Mouse (Mus musculus) gastrocnemius, postnatal 4 days (tissue): ENCODE results near the gene Rxfp4. TPM values are rescaled to one million over a fixed set of nuclear protein-coding genes. Genes with fewer than 3 reads are reported as not detected.
A peak's percentile ranks its signal among the peaks of the same experiment; 100 is the strongest.

Experiments
- DNase-seq, 2 experiments: peaks; one replicate each; pipeline ENCODE4 v3.0.0; 2021 to 2022; ENCODE audit warnings: low spot score in 2 of 2, mixed read lengths in 2 of 2
- long read RNA-seq, 2 experiments: library from polyadenylated mRNA; stranded (forward); transcript quantifications; one replicate each; pipeline ENCODE4 v2.0.0; 2021
- total RNA-seq, 2 experiments: library from RNA; stranded (reverse); gene quantifications; 2 replicates each; pipeline ENCODE4 v1.2.3; 2021

Rxfp4 gene
- total RNA-seq, result not detected
- long read RNA-seq, experiment 1, result 0 reads
- long read RNA-seq, experiment 2, result 0 reads

DNA sequence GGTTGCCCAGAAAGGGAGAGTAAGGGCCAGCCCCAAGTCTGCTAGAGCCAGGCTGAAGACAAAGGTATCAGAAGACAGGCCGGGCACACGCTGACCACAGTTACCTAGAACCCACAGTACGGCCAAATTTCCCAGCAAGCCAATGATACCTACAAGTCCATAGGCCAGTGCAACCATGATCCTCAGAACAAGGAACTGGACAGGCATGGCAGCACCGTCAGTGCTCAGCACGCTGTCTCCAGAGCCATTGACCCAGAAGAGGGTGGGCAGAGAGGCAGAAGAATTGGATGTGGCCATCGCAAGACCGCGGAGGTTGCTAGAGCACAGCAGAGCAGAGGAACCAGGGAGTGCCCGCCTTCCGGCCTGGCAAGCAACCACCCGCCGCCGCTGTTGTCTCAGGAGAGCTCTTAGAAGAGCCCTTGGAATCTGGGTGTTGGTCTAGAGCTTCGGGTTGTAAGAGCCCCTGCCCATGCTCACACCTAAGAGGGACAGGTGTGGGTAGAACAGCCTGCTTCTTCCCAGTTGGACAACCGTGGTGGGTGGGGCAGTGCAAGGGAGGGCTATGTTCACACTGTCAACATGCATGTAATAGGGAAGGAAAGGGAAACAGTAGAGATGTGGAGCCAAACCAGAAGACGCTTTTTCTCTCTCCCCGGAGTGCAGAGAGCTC is at the start of gene Rxfp4:
Gene Rxfp4 (minus strand): TSS at position 297 of the 670 bp plus-strand sequence.
- DNase-seq, result no peak

DNA sequence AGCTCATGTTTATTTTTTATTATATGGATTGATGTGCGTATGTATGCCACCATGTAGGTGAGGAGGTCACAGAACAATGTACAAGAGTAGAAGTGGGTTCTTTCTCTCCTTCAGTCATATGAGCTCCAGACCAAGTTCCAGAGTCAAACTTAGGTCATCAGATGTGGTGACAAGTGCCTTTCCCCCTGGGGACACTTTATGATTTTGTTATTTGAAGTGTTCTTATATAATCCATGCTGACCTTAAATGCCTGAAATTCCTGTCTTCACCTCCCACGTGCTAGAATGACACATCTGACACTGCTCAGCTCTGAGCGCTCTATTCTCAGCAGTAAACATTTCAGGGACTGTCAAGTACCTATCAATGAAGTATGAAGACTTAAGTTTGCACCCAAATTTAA is 48.3 kb upstream of the Rxfp4 start:
- DNase-seq, result no peak

DNA sequence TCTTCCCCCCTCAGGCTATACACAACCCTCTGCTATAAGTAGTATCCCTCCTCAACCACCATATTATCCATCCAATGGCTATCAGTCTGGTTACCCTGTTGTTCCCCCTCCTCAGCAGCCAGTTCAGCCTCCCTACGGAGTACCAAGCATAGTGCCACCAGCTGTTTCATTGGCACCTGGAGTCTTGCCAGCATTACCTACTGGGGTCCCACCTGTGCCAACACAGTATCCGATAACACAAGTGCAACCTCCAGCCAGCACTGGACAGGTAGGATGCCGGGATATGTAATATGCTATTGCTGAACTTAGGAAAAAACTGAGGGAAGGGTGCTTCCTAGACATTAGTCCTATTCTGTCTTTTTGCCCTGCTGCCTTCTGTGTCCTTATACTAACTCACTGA is 47.3 kb upstream of the Rxfp4 start:
- no peak for DNase-seq

DNA sequence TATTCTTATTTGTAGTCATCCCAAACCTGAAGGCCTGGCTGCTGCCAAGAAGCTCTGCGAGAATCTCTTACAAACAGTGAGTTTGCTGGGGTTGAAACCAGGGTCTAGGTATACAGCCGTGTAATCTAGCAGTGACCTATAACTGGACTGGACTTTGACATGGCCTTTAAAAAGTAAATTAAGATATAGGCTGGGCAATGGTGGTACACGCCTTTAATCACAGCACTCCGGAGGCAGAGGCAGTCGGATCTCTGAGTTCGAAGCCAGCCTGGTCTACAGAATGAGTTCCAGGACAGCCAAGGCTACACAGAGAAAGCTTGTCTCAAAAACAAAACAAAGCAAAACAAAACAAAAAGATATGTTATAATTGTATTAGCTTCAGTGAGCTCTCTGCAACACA is 45.9 kb upstream of the Rxfp4 start:
- no peak for DNase-seq

DNA sequence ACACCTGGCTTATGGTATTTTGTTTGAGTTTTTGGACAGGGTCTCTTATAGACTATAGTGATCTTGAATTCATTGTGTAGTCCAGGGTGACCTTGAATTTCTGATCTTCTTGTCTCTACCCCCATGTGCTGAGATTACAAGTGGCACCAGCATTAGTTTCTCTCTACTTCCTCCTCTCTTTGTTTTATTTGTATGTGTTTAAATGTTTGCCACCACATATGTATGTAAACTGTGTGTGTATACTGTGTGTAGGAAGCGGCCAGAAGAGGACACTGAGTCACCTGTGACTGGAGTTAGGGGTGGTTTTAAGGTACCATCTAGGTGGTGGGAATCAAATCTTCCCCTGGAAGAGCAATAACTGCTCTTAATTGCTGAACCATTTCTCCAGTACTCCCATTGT is 45.1 kb upstream of the Rxfp4 start:
- DNase-seq, result no peak

DNA sequence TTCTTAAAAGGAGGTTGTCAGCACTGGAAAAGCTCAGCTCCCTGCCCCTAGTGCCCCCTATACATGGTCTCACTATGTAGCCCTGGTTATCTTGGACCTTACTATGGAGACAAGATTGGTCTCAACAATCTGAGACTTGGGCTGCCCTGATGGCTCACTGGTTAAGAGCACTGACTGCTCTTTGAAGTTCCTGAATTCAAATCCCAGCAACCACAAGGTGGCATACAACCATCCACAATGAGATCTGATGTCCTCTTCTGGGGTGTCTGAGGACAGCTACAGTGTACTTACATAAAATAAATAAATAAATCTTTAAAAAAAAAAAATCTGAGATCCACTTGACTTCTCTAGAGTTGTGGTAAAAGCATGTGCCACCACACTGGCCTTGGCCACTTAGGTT is 42.6 kb upstream of the Rxfp4 start:
- DNase-seq, result no peak

DNA sequence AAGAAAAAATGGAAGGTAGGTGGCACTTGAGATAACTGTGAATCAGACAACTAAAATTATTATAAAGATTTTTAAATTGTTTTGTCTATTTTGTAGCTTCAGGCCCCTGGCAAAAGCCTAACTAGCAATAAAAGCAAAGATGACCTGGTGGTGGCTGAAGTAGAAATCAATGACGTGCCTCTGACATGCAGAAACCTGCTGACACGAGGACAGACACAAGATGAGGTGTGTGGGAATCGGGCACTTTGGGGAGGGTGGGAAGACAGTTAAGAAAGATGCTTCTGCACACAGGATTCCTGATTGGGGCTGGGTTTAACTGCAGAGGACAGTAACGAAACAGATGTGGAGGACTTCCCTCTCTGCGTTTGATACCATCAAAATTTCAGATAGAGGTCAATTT is 36.1 kb upstream of the Rxfp4 start:
- DNase-seq, result no peak

DNA sequence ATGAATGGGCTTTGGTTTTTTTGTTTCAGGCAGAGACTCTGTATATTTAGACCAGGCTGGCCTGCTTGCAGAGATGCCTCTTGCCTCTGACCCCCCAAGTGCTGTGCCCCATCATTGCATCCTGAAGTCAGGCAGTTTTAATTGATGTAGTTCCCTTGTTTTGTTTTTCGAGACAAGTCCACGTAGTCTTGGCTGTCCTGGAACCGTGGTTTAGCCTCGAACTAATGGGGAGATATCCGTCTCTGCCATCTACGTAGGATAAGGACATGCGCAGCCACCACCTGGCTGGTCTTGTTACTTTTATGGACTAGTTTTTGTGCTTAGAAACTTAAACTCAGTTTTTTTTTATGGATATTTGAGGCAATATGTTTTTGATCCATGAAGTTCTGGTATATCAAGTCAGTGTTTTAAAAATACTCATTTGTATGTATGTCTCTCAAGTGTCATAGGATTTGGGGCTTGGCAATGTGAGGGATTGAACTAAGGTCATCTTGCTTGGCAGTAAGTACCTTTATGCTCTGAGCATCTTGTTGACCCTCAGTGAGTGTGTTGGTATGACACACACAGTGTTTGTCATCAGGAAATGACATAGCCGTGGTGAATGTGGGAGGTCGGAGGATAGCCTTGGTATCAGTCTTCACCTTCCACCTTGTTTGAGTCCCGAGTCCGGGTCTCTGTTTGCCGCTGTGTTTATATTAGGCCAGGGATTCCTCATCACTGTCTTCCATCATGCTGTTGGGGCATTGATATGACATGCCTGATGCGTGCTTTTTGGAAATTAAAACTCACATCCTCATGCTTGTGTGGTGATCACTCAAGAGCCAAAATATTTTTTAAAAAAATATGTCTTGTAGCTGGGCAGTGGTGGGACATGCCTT is 34.0 kb upstream of the Rxfp4 start:
- DNase-seq, result no peak

DNA sequence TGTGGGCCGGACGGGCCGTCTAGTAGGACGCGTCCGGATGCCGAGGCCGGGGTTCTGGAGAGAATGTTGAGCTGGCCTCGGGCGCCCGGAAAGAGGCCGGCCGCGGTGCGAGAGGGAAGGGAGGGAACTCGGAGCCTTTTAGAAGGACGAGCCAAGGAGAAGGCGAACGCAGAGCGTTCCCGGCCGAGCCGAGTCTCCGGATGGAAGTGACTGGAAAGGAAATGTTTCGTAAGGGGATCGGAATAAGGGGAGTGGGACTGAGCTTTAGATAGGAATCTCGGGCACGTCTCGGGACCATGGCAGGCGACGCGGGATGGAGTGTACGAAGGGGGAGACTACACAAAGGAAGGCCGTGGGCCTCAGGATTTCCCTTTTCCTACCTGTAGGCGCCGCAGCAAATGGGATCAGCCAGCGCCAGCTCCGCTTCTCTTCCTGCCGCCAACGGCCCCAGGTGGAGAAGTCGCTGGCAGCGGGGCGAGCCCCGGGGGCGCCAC is 33.1 kb upstream of the Rxfp4 start:
- peak; percentile 26 to 39 for DNase-seq

DNA sequence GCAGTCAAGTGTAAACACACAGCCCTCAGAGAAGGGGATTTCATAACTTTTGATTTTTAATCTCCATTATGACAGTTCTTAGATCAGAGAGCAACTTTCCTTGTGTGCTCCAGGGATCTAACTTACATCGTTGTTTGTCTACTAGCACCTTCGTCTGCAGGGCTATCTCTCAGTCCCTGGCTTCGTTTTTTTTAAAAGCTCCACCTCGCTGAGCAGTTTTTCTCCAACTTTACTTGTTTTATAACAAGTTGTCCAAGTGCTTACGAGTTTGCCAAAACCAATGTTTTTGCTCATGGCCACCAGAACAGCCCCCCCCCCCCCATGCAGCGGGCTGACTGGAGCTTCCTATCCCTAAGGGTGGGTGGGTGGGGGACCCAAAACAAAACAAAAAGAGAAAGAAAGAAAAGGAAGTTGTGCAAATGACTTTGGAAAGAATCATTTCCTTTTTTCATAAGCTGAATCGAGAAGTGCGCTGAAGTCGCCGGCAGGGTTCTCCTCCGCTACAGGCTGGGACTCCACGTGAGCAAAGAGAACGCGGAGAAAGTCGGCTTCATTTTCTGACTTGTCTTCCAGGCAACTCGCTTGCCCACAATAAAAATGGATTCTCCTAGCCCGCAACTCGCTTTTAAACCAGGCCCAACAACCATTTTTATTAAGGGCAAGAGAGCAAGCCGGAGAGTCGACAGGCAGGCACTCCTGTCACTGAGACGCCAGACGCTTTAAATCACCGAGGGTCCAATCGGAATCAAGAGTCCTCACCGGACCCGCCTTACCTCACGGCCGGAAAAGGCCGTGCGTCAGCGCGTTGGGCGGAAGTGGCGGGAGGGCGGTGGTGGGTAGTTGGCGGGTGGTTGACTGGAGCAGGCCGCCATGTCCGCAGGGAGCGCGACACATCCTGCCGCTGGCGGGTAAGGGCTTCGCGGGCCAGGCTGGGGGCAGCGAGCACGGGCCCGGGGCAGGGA is 32.3 kb upstream of the Rxfp4 start, which contains the start of gene Khdc4:
Gene Khdc4 (plus strand): TSS at position 824 of the 962 bp plus-strand sequence.
- peak; percentile 92 to 97 for DNase-seq

DNA sequence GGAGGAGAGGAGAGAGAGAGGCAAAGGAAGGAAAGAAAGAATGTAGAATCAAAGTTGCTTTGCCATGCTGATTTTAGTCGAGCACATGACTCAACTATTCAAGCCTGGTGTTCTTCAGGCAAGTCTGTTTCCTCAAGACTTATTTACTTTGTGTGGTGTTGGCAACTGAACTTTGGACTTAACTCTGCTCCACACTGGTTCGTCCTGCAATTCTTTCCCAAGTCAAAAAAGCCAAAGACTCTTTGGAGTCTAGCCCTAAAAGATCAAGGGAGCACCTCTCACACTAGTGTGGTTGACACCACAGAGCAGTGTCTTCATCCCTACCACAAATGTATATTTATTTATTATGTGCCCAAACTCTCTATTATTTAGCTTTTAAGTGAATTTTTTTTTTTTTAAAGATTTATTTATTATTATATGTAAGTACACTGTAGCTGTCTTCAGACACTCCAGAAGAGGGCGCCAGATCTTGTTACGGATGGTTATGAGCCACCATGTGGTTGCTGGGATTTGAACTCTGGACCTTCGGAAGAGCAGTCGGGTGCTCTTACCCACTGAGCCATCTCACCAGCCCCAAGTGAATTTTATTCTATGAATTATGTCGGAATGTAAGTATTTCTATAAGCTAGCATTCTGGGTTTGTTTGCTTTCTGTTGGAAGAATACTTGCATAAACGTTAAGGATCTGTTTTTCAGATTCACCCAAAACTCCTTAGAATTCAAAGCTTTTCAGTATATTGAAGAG is 31.5 kb upstream of the Rxfp4 start:
- DNase-seq, result no peak

DNA sequence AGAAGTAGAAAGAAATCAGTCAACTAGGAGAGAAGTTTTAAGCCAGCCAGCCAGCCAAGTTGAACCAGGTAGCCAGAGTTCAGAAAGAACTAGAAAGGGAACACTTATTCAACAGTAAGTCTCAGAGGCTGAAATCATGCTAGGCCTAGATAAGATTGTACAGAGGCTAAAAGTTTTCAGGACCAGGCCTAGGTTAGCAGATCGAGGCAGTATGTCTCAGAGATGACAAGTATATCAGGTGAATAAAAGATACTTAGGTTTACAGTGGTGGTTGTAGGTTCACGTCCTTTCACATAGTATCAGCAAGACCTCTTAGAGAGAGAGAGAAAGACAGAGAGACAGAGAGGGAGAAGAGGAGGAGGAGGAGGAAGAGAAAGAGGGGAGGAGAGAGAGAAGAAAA is 30.9 kb upstream of the Rxfp4 start:
- DNase-seq, result no peak

DNA sequence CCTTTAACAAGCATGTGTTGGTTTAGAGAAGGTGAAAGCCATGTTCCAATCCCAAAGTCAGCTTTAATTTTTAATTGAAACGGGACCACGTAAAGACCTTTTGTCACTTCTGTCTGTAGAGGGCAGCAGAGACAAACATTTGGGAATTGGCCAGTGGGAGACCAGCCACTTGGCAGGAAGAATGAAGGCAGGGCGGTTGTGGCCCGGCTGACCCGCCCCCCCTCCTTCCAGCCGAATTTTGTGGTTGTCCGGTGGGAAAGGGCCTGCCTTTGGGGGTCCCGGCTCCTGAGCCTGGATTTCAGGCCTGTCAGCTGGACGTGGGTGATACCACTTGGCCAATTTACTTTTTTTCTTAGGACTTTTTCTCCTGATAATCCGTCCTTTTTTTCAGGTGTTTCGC is 24.5 kb upstream of the Rxfp4 start:
- peak; percentile 64 to 73 for DNase-seq

DNA sequence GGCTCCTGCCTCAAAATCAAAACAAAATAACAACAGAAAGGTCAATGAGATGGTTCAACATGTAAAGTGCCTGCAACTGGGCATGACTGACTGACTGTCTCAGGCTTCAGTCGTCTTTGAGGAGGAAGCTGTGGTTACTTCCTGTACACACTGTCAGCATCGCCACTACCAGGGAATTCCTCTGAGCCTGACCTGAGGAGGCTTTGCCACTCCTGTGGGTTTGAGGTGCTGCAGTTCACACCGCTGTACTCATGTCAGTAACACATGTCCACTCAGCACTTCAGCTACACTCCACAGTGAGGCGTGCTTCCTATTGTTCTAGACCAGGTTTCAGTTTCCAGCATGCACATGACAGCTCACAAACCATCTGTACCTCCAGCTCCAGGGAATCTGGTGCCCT is 11.2 kb upstream of the Rxfp4 start:
- DNase-seq, result no peak

DNA sequence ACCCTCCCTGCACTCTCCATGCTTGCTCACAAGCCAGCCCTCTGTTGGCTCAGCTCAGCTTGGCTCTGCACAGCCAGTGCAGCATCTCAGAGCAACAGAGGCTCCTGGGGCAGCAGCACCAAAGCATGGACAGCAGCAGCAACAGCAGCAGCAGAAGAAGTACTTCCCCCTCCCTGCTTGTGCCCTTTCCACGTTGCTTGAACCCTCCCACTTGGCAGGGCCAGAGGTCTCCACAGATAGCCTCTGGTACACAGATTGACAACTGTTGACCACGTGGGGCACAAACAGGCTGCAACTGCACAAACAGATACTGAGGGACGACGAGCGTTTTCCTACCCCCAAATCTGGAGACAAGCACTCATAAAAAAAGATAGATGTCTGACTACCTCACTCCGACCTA is 6.9 kb upstream of the Rxfp4 start:
- no peak for DNase-seq

DNA sequence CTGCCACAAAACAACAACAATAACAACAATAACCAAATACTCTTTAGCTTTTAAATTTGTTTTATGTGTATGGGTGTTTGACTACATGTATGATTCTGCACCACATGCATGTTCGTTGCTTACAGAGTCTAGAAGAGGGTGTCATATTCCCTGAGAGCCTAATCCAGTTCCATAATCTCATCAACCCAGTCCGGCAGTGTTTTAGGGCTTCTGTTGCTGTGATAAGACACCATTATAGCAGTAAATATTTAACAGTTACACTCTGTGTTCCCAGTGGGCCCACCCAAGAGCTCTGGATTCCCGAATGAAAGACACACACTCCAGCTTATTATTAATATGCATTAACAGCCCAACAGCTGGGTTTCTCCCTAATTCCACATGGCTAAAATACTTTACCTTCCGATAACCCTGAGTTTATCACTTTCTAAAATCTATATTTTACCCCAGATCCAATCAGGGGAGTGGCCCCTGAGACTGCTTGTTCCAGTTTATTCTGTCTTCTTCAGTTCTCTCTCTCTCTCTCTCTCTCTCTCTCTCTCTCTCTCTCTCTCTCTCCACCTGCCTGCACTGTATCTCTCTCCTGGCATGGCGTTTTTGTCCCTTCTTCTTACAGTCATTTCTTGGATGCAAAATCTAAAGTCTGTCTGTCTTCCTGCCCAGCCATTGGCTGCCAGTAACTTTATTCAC is 5.6 kb upstream of the Rxfp4 start:
- no peak for DNase-seq

DNA sequence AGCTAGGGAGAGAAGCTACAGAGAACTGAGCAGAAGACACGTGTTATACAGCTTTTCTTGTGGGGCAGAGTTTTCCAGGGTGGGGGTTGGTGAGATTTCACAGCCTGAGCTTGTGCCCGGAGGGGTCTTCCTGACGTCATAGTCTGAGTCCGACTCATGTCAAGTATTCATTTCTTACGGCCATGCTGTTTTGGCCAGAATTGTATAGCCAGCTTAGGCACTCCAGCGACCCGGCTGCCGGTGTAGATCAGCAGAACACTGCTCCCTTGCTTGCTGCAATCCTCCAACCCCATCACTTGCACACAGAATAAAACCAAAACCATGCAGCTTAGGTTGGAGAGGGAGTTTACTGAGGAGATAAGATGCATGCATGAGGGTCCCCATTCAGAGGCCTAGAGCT is 2.7 kb upstream of the Rxfp4 start:
- no peak for DNase-seq

DNA sequence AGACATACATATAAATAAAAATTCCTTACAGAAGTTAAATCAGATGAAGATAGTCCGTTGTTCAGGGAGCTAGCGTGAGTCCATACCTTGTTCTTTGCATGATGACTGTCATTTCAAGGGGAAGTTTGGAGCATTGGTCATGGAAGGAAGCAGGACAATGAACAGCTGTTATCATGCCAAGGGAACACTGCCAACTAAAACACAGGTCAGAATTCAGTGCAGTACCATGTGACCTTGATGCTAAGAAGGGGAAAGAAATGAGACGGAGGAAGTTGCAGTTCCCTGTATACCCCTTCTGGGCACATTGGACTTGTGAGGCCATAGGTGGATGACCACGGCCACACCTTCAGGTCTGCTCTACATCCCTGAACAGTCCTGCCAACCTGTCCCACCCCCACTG is 1.7 kb upstream of the Rxfp4 start:
- no peak for DNase-seq

DNA sequence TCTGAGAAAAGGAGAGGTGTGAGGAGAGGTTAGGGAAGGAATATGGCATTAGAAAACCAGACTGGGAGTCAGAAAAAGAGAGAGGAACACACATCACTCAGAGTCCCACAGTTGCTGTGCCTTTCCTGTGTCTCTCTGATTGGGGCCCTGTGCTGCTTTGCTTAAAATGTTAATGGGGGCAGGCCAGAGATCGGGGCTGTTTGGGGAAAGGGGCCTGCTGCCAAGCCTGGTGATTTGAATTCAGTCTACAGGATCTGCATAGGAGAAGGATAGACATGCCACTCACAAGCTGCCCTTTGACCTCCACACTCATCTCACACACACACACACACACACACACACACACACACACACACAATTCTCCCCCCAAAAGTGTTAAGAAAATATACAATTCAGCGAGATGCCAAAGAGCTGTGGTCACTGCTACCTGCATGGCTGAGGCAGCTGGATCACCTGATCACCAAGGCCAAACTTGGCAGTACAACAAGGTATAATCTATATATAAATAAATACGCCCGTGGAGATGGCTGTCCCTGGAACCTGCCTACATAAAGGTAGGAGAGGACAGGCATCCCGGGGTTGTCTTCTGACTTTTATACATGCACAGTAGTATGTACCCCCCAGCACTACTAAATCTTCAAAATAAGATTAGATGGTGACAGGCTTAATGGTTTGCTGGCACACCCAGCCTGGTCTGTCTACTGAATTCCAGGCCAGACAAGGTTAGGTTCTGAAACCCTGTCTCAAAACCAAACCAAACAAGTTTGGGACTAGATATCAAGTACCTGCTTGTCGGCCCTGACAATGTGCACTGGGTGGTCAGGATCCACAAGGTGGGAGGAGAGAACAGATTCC is 801 bp upstream of the Rxfp4 start:
- no peak for DNase-seq
